7 mouse cellular contexts compared by ENCODE assay signal in genomic region chr4:48586099-48586821, GRCm38 (mm10). TPM values are rescaled to one million over a fixed set of nuclear protein-coding genes. Genes with fewer than 3 reads are reported as not detected.
DNase-seq lines count a peak whose midpoint lies in the region; ATAC-seq lines count a peak whose summit lies in the region.

No protein-coding gene starts in this region.

- H3K4me1 ChIP-seq in limb, embryonic 13.5 days, result peaks cover 10% of the 10 kb centered on the region

- DNase-seq in right cerebral cortex, adult 18-20 months, result peak; percentile 26
- DNase-seq in right cerebral cortex, postnatal 36 days (ENCODE audit: low spot score in 2 of 2), result no peak
- peak; percentile 87 for DNase-seq in embryo, embryonic 10 days (ENCODE audit: low spot score)
- DNase-seq in heart, postnatal 14 days, result peak; percentile 11 to 45
- no peak for DNase-seq in spleen, adult 12 weeks (ENCODE audit: low spot score)

- no peaks in the 10 kb centered on the region for H3K36me3 ChIP-seq in limb, embryonic 13.5 days

- H3K27ac ChIP-seq in limb, embryonic 13.5 days, result peak overlapping the region; percentile 93

- intact Hi-C loops in heart, postnatal 14 days (cut with DNase I), result loop anchor here (5.0 kb wide), 1 partner anchor 96 kb away; no protein-coding TSS in a partner anchor

- 2% methylated on average over 12 of the region's 12 CpGs for WGBS in limb, embryonic 13.5 days

- H3K27me3 ChIP-seq in limb, embryonic 13.5 days, result no peaks in the 10 kb centered on the region

- no peak; the same call in none of the 2 replicates for ATAC-seq in limb, embryonic 13.5 days (ENCODE audit: low FRiP score, low read depth)
- ATAC-seq in monocyte, adult 5-6 weeks (replicated peaks; ENCODE audit: insufficient number of reproducible peaks, low FRiP score, low TSS enrichment, poor library complexity, severe bottlenecking), result 0 out of 2 replicates have a peak, but pooled peaks have one; percentile 20

- 0 out of 2 replicates have a peak, but pooled peaks cover 3% of the 10 kb centered on the region for H3K9me3 ChIP-seq in limb, embryonic 13.5 days

- H3K4me2 ChIP-seq in limb, embryonic 13.5 days (replicated peaks), result peak overlapping the region; percentile 90

- peak overlapping the region; percentile 93 for H3K4me3 ChIP-seq in limb, embryonic 13.5 days

- H3K9ac ChIP-seq in limb, embryonic 13.5 days, result peak overlapping the region; percentile 93

RNA-seq across cellular contexts. Expression of gene Tmeff1, which starts 1.3 kb away (rescaled TPM):
- 10 to 100 TPM; 12.5 to 13.1 TPM for total RNA-seq in heart, postnatal 14 days (2021)
- polyA plus RNA-seq in limb, embryonic 13.5 days (2015; fragmentation: Nextera tagmentation; extraction: Ambion mirVana), result 65.1 and 72.1 TPM in 2 replicates
- 0.48 TPM in 1 of 3 replicates, not detected in the others for total RNA-seq in monocyte, adult 5-6 weeks (2017)

RNA-seq across cellular contexts. Expression of gene Msantd3, which starts 46.5 kb away (rescaled TPM):
- total RNA-seq in heart, postnatal 14 days (2021), result 10 to 100 TPM; 24.1 to 25.8 TPM
- 27.6 and 30.1 TPM in 2 replicates for polyA plus RNA-seq in limb, embryonic 13.5 days (2015; fragmentation: Nextera tagmentation; extraction: Ambion mirVana)
- total RNA-seq in monocyte, adult 5-6 weeks (2017), result 2.0 to 6.0 TPM (median 2.3 TPM) in 3 replicates

Comparison
In these comparisons a context has a peak if more than half of its experiments do, and no peak if none do; other contexts are left out.
1. DNase-seq: peak in right cerebral cortex, adult 18-20 months (single experiment), embryo, embryonic 10 days (single experiment) and heart, postnatal 14 days (2 of 2); none in right cerebral cortex, postnatal 36 days (0 of 2) and spleen, adult 12 weeks (single experiment).